ENCODE assay signal across 8 mouse cellular contexts in genomic region chr17:26530590-26531081, GRCm38 (mm10). TPM values are rescaled to one million over a fixed set of nuclear protein-coding genes. Genes with fewer than 3 reads are reported as not detected.
DNase-seq lines count a peak whose midpoint lies in the region; ATAC-seq lines count a peak whose summit lies in the region.

No protein-coding gene starts in this region.

- intact Hi-C loops in heart, postnatal 14 days (cut with DNase I) = no loop called here

- no peak overlapping the region for H3K9ac ChIP-seq in kidney, embryonic 14.5 days (ENCODE audit: low read depth, low read length)
- no peak overlapping the region for H3K9ac ChIP-seq in embryonic facial prominence, embryonic 13.5 days

- H3K4me2 ChIP-seq in kidney, embryonic 14.5 days (replicated peaks; ENCODE audit: low read depth, low read length) = no peak overlapping the region
- no peak overlapping the region for H3K4me2 ChIP-seq in embryonic facial prominence, embryonic 13.5 days

- no peak overlapping the region for H3K4me3 ChIP-seq in kidney, embryonic 14.5 days (ENCODE audit: low read length)
- no peak overlapping the region for H3K4me3 ChIP-seq in embryonic facial prominence, embryonic 13.5 days

- no peaks in the 10 kb centered on the region for H3K9me3 ChIP-seq in kidney, embryonic 14.5 days (ENCODE audit: control insufficient read depth, low read length)
- no peaks in the 10 kb centered on the region for H3K9me3 ChIP-seq in embryonic facial prominence, embryonic 13.5 days

- DNase-seq in kidney, postnatal 10 days = peak; percentile 54
- DNase-seq in heart, postnatal 14 days = peak; percentile 83 to 84
- peak; percentile 18 for DNase-seq in naive thymus-derived CD4-positive, alpha-beta T cell, adult 2 months (ENCODE audit: low read depth)
- DNase-seq in B cell, adult 2 months = no peak
- DNase-seq in left cerebral cortex, adult 8-10 months (ENCODE audit: low spot score in 2 of 2) = no peak

- no peak for ATAC-seq in kidney, embryonic 14.5 days (ENCODE audit: low FRiP score, low TSS enrichment)
- no peak for ATAC-seq in embryonic facial prominence, embryonic 13.5 days (ENCODE audit: insufficient number of reproducible peaks, insufficient read depth, low FRiP score, low TSS enrichment, low read depth)
- no peak for ATAC-seq in activated CD4-positive, CD25-positive, alpha-beta regulatory T cell, adult 4 months

- H3K36me3 ChIP-seq in kidney, embryonic 14.5 days (ENCODE audit: control insufficient read depth, insufficient read depth, low read length) = no peaks in the 10 kb centered on the region
- no peaks in the 10 kb centered on the region for H3K36me3 ChIP-seq in embryonic facial prominence, embryonic 13.5 days

- no peak overlapping the region for H3K27ac ChIP-seq in kidney, embryonic 14.5 days (ENCODE audit: low read depth, low read length)
- H3K27ac ChIP-seq in embryonic facial prominence, embryonic 13.5 days = peak overlapping the region; percentile 34

- no peaks in the 10 kb centered on the region for H3K27me3 ChIP-seq in kidney, embryonic 14.5 days (ENCODE audit: control insufficient read depth, insufficient read depth, low read length)
- H3K27me3 ChIP-seq in embryonic facial prominence, embryonic 13.5 days = no peaks in the 10 kb centered on the region

- WGBS in kidney, embryonic 14.5 days = 23% methylated on average over 3 of the region's 3 CpGs
- 17% methylated on average over 3 of the region's 3 CpGs for WGBS in embryonic facial prominence, embryonic 13.5 days

- 0 out of 2 replicates have a peak, but pooled peaks cover 3% of the 10 kb centered on the region for H3K4me1 ChIP-seq in kidney, embryonic 14.5 days (ENCODE audit: control insufficient read depth, insufficient read depth, low read length)
- H3K4me1 ChIP-seq in embryonic facial prominence, embryonic 13.5 days = peaks cover 32% of the 10 kb centered on the region

RNA-seq across cellular contexts. Expression of gene Ergic1, which starts 30.7 kb away (rescaled TPM):
- 141 and 150 TPM in 2 replicates for polyA plus RNA-seq in kidney, embryonic 14.5 days (2014; fragmentation: Nextera tagmentation; extraction: Ambion mirVana)
- 120 and 121 TPM in 2 replicates for polyA plus RNA-seq in embryonic facial prominence, embryonic 13.5 days (2015; fragmentation: Nextera tagmentation; extraction: Ambion mirVana)
- total RNA-seq in heart, postnatal 14 days (2021) = 10 to 100 TPM; 51.1 to 59.5 TPM
- 100 to 1,000 TPM; 131 to 191 (median 161) TPM for total RNA-seq in left cerebral cortex, adult 8-10 months (2022)
- 10 to 100 TPM; 39.5 to 45.7 TPM for polyA plus RNA-seq in activated CD4-positive, CD25-positive, alpha-beta regulatory T cell, adult 4 months (2017; shearing (Covaris generic))

RNA-seq across cellular contexts. Expression of gene Dusp1, which starts 31.3 kb away (rescaled TPM):
- polyA plus RNA-seq in kidney, embryonic 14.5 days (2014; fragmentation: Nextera tagmentation; extraction: Ambion mirVana) = 19.3 and 19.8 TPM in 2 replicates
- 13.2 and 15.4 TPM in 2 replicates for polyA plus RNA-seq in embryonic facial prominence, embryonic 13.5 days (2015; fragmentation: Nextera tagmentation; extraction: Ambion mirVana)
- 10 to 100 TPM; 91.2 to 99.6 TPM for total RNA-seq in heart, postnatal 14 days (2021)
- 10 to 100 TPM; 21.6 to 50.5 (median 28.7) TPM for total RNA-seq in left cerebral cortex, adult 8-10 months (2022)
- 10 to 100 TPM; 25.1 to 28.8 TPM for polyA plus RNA-seq in activated CD4-positive, CD25-positive, alpha-beta regulatory T cell, adult 4 months (2017; shearing (Covaris generic))

Comparison
In these comparisons a context has a peak if more than half of its experiments do, and no peak if none do; other contexts are left out.
1. DNase-seq: peak in kidney, postnatal 10 days (single experiment), heart, postnatal 14 days (2 of 2) and naive thymus-derived CD4-positive, alpha-beta T cell, adult 2 months (single experiment); none in B cell, adult 2 months (0 of 2) and left cerebral cortex, adult 8-10 months (0 of 2).